Mouse (Mus musculus) stomach, postnatal 0 days (tissue): ENCODE results near the gene Aig1.

Experiments used
- CTCF ChIP-seq: IDR thresholded peaks from 2 replicates; pipeline ENCODE4 v1.5.1; 2016; ENCODE audit warnings: antibody characterized with exemption, low read depth, mild to moderate bottlenecking, moderate library complexity
- EP300 ChIP-seq: optimal IDR thresholded peaks from 2 replicates; pipeline ENCODE3; 2016; ENCODE audit warnings: antibody characterized with exemption

- no peak for TF ChIP-seq CTCF
- no peak for TF ChIP-seq EP300
These were observed 9.9 kb upstream of the Aig1 start for GRCm38 (mm10) chr10:13878696-13879095.
